Mouse (Mus musculus): ENCODE data around the gene 4930539E08Rik. TPM values are rescaled to one million over a fixed set of nuclear protein-coding genes. Genes with fewer than 3 reads are reported as not detected.

Gene 4930539E08Rik
- polyA plus RNA-seq, 1 experiment from 2014 or later, result 4.8 TPM

DNA sequence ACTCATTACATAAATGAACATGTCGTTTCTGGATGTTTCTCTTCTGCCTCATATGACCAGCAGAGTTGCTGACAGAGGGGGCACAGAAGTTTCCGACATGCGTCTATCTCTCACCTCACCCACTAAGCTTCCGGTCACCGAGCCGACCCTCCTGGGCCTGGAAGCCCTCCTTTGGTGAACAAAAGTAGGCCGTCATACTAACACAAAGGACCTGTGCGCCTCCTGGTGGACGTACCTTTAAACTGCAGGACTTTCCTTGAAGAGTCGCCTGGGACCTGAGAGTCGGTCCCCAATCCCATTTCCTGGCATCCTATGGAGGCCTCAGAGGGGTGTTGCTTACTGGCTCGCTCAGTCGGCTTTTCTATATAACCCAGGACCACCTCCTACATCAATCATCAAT lies 11.3 kb upstream of the 4930539E08Rik start:
- Histone ChIP-seq H3K27me3 (replicated peaks) (no peaks in the 10 kb centered on the region), H3K4me1 (replicated peaks) (peaks cover 9% of the 10 kb centered on the region), H3K4me3 (replicated peaks) (no peak overlapping the region), H3K27ac (no peak overlapping the region), H3K9ac (no peak overlapping the region), H3K9me3 (no peaks in the 10 kb centered on the region), H3K36me3 (no peaks in the 10 kb centered on the region), H3K4me2 (replicated peaks) (no peak overlapping the region)
- no peak for ATAC-seq
- 16% methylated on average over 13 of the region's 13 CpGs for WGBS

DNA sequence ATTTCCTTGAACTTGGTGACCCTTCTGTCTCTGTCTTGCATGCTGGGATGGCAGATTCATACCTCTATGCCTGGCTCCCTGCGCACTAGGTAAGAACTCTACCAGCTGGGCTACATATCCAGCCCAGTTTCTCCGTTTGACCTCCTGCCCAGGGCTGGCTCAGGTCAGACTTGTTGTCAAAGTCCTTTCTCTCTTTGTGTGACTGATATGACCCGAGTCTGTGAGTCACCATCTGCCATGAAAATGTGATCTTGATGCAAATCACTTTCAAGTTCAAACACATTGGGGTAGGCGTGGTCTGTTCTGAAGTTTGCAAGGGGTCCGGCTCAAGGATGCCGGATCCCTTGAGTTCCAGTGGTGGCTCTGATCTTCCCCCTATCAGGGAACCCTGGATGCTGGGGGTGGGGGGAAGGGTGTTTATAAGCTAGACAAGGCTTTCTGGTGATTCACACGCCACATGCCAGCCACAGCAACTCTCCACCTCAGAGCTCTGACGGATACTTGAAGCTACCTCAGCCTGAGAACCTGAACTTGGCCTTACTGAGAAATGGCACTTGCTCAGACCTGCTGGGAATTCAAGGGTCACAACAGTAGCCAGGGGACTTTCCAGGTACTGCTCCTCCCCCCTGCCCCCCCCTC lies 10.0 kb upstream of the 4930539E08Rik start:
- Histone ChIP-seq H3K36me3 (no peaks in the 10 kb centered on the region), H3K4me2 (replicated peaks) (no peak overlapping the region), H3K27me3 (replicated peaks) (no peaks in the 10 kb centered on the region), H3K27ac (no peak overlapping the region), H3K9me3 (no peaks in the 10 kb centered on the region), H3K9ac (no peak overlapping the region), H3K4me1 (replicated peaks) (peaks cover 2% of the 10 kb centered on the region), H3K4me3 (replicated peaks) (no peak overlapping the region)
- ATAC-seq, result no peak
- WGBS, result 79% methylated on average over 8 of the region's 8 CpGs

DNA sequence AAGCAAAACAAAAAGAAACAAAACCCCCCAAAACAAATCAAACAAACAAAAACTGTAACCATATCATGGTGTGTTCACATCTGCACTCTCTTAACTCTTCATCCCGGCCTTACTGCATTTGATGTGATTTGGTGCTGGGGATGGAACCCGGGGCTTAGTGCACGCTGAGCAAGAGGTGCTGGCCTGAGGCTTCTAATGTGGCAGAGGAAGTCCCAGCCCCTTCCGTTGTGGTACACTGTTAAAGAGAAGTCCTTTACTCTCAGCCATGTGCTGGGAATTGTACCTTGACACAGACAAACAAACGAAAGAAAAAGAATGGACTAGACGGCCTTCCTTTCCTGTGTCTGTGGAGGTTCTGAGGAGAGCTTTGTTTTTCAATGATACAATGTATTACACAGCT lies 7.0 kb upstream of the 4930539E08Rik start:
- H3K27ac ChIP-seq, result no peak overlapping the region
- no peak for ATAC-seq
- H3K4me1 ChIP-seq (replicated peaks), result 0 out of 2 replicates have a peak, but pooled peaks cover 2% of the 10 kb centered on the region
- no peaks in the 10 kb centered on the region for H3K27me3 ChIP-seq (replicated peaks)
- 62% methylated on average over 6 of the region's 6 CpGs for WGBS
- H3K9ac ChIP-seq, result no peak overlapping the region
- no peaks in the 10 kb centered on the region for H3K9me3 ChIP-seq
- no peaks in the 10 kb centered on the region for H3K36me3 ChIP-seq
- no peak overlapping the region for H3K4me3 ChIP-seq (replicated peaks)
- H3K4me2 ChIP-seq (replicated peaks), result no peak overlapping the region

DNA sequence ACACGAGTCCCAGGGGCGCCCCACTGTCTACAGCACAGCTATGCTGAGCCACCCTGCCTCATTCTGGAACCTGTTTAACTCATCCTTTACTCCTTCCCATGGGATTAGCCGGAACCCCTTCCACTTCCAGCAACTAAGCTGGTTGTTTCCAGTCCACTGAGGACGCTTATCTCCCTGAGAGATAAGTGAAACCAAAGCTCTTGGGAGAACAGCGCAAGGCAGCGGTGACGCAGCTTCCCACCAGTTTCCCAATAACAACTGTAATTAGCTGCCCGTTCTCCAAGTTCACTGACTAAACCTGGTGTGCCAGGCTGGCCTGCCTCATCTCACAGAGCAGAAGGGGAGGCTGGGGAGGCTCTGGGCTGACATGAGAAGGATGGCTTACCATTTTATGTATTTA lies 6.0 kb upstream of the 4930539E08Rik start:
- H3K9me3 ChIP-seq, result no peaks in the 10 kb centered on the region
- ATAC-seq, result peak; percentile 57
- 0 out of 2 replicates have a peak, but pooled peaks cover 2% of the 10 kb centered on the region for H3K4me1 ChIP-seq (replicated peaks)
- H3K4me3 ChIP-seq (replicated peaks), result no peak overlapping the region
- no peak overlapping the region for H3K9ac ChIP-seq
- H3K27me3 ChIP-seq (replicated peaks), result no peaks in the 10 kb centered on the region
- 64% methylated on average over 8 of the region's 8 CpGs for WGBS
- H3K36me3 ChIP-seq, result no peaks in the 10 kb centered on the region
- H3K4me2 ChIP-seq (replicated peaks), result no peak overlapping the region; the same call in 1 of the 2 replicates
- peak overlapping the region; percentile 48 for H3K27ac ChIP-seq

DNA sequence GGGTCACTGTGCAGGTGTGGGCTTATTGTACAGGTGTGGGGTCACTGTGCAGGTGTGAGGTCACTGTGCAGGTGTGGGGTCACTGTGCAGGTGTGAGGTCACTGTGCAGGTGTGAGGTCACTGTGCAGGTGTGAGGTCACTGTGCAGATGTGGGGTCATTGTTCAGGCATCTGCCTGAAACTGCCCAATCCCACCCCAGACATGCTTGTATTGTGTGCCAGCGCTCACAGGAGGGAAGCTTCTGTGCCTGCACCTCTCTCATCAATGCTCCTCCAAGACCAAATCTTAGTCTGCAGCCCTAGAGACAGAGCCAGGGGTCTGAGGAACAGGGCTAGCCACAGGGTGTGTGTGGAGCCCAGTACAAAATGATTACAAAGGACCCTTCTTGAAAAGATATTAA lies 1.4 kb upstream of the 4930539E08Rik start:
- Histone ChIP-seq H3K36me3 (no peaks in the 10 kb centered on the region), H3K9me3 (no peaks in the 10 kb centered on the region), H3K4me2 (replicated peaks) (no peak overlapping the region), H3K9ac (no peak overlapping the region), H3K27ac (no peak overlapping the region), H3K27me3 (replicated peaks) (no peaks in the 10 kb centered on the region), H3K4me1 (replicated peaks) (0 out of 2 replicates have a peak, but pooled peaks cover 2% of the 10 kb centered on the region), H3K4me3 (replicated peaks) (no peak overlapping the region)
- 87% methylated on average over 1 of the region's 1 CpGs for WGBS
- ATAC-seq, result no peak

DNA sequence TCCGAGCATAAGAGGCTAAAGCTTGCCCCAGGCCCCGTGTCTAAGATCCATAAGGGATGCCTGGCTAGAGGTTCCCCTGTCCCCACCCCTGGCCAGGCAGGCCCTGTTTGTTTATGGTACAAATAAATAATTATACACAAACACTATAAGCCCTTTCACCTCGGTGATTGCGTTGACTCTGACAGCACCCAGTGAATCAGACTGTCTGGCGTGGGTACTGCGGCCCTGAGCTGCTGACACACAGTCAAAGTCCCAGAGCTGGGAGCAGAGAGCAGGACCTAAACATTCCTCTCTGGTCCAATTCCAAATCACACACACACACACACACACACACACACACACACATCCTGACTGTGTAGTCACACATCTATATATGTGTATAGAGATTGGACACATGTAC lies 1.2 kb downstream of the 4930539E08Rik start:
- Histone ChIP-seq H3K9me3 (no peaks in the 10 kb centered on the region), H3K4me3 (replicated peaks) (peak overlapping the region; percentile 25), H3K27me3 (replicated peaks) (0 out of 2 replicates have a peak, but pooled peaks cover 4% of the 10 kb centered on the region), H3K4me1 (replicated peaks) (peaks cover 15% of the 10 kb centered on the region; the same call in 1 of the 2 replicates), H3K4me2 (replicated peaks) (peak overlapping the region; percentile 47), H3K36me3 (no peaks in the 10 kb centered on the region), H3K9ac (no peak overlapping the region), H3K27ac (peak overlapping the region; percentile 77)
- ATAC-seq, result peak; percentile 4; the same call in 1 of the 2 replicates
- WGBS, result 43% methylated on average over 6 of the region's 6 CpGs

DNA sequence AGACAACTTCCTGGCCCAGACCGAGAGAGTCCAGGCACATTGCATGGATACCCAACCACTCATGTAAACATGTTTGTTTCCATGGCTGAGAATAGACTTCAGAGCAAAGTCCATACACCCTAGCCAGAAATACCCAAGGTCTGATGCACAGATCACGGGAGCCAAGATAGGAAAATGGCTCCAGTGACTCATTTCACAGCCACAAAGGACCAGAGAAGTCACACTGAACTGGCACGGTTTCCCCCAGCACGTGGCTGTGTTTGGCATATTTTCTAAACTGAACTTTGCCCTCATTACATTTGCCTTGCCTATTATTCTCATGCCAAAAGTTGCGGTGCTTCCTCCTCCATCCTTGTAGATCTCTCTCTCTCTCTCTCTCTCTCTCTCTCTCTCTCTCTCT lies 1.9 kb downstream of the 4930539E08Rik start:
- ATAC-seq, result peak; percentile 46

DNA sequence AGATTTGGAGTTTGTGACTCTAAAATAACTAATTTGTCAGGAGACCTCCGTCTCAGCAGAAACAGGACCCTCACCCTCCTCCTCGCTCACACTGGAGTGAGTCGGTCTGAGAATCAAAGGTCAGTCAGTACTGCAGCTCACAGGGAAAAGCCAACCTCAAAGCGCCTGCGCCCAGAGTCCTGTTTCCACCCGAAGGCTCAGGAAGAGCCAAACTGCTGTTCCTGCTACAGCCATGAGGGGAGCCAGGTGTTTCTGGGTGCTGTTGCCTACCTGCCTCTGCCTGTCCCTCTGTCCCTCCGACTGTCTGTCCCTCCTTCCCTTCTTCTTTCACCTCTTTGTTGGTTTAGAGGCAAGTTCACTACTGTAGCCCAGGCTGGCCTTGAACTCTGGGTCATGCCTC lies 5.0 kb downstream of the 4930539E08Rik start:
- Histone ChIP-seq H3K4me3 (replicated peaks) (no peak overlapping the region), H3K36me3 (no peaks in the 10 kb centered on the region), H3K4me2 (replicated peaks) (peak overlapping the region; percentile 65; the same call in 1 of the 2 replicates), H3K27me3 (replicated peaks) (0 out of 2 replicates have a peak, but pooled peaks cover 4% of the 10 kb centered on the region), H3K9ac (no peak overlapping the region), H3K4me1 (replicated peaks) (peaks cover 15% of the 10 kb centered on the region; the same call in 1 of the 2 replicates), H3K9me3 (no peaks in the 10 kb centered on the region), H3K27ac (no peak overlapping the region)
- WGBS, result 30% methylated on average over 7 of the region's 7 CpGs
- peak; percentile 34; the same call in 1 of the 2 replicates for ATAC-seq

More for the DNA sequence above, 1.9 kb downstream of the 4930539E08Rik start:
- Histone ChIP-seq H3K27me3 (replicated peaks) (0 out of 2 replicates have a peak, but pooled peaks cover 4% of the 10 kb centered on the region), H3K27ac (no peak overlapping the region), H3K9ac (no peak overlapping the region), H3K4me2 (replicated peaks) (0 out of 2 replicates have a peak overlapping the region, but pooled peaks have one; percentile 1), H3K9me3 (no peaks in the 10 kb centered on the region), H3K4me3 (replicated peaks) (no peak overlapping the region), H3K4me1 (replicated peaks) (peaks cover 15% of the 10 kb centered on the region; the same call in 1 of the 2 replicates), H3K36me3 (no peaks in the 10 kb centered on the region)
- 46% methylated on average over 5 of the region's 5 CpGs for WGBS

DNA sequence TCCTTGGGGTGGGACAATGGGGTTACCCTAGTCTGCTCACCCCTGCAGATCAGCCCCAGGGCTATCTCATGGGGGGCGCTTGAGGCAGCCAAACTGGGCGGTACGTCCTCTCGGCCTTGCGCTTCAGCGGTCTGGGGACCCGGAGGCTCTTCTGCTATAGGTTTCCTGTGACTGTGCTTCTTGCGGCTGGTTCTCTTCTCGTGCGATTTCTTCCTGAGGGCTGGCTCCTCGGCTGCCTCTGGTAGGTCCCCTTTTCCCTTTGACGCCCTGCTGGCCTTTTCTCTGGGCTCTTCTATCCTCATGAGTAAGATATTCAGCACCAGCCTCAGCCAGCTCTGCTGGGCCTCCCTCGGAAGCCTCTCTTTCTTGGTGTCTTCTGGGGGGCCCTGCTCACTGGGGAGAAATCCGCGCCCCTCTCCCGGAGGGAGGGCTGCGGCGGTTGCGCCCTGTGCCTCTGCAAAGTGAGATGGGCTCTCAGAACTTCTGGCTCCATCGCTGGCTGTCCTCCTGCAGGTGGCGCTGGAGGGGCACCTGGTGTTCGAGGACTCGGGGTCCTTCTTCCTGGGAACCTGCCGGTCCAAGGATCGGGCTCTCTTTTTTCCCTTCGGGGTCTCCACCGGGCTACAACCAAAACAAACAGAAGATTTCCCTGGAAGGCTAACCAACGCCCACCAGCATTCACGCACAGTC lies 5.7 kb downstream of the 4930539E08Rik start:
- H3K4me3 ChIP-seq (replicated peaks), result peak overlapping the region; percentile 21
- H3K27ac ChIP-seq, result no peak overlapping the region
- H3K4me2 ChIP-seq (replicated peaks), result peak overlapping the region; percentile 65
- H3K9me3 ChIP-seq, result no peaks in the 10 kb centered on the region
- peaks cover 20% of the 10 kb centered on the region for H3K4me1 ChIP-seq (replicated peaks)
- WGBS, result 15% methylated on average over 29 of the region's 29 CpGs
- ATAC-seq, result no peak
- H3K27me3 ChIP-seq (replicated peaks), result 0 out of 2 replicates have a peak, but pooled peaks cover 4% of the 10 kb centered on the region
- H3K9ac ChIP-seq, result 0 out of 2 replicates have a peak overlapping the region, but pooled peaks have one; percentile 17
- H3K36me3 ChIP-seq, result no peaks in the 10 kb centered on the region

DNA sequence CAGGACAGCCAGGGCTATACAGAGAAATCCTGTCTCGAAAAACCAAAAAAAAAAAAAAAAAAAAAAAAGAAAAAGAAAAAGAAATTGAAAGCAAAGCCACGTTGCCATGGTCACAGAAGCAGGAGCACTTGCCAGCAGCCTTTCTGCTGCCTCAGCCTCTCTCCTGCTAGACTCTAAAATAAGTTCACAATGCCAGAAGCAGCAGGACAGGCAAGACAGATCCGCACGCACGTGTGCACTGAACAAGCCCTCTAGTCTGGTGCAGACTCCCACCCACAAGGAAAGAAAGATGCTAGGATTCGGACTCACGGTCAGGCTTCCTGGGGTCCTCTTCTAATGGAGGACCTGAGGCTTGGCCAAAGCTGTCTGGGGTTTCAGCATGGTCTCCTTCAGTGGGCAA lies 7.2 kb downstream of the 4930539E08Rik start:
- Histone ChIP-seq H3K27me3 (replicated peaks) (0 out of 2 replicates have a peak, but pooled peaks cover 4% of the 10 kb centered on the region), H3K9me3 (no peaks in the 10 kb centered on the region), H3K27ac (no peak overlapping the region), H3K4me1 (replicated peaks) (peaks cover 20% of the 10 kb centered on the region), H3K4me3 (replicated peaks) (no peak overlapping the region), H3K4me2 (replicated peaks) (no peak overlapping the region), H3K9ac (no peak overlapping the region), H3K36me3 (no peaks in the 10 kb centered on the region)
- WGBS, result 86% methylated on average over 7 of the region's 7 CpGs
- ATAC-seq, result no peak

DNA sequence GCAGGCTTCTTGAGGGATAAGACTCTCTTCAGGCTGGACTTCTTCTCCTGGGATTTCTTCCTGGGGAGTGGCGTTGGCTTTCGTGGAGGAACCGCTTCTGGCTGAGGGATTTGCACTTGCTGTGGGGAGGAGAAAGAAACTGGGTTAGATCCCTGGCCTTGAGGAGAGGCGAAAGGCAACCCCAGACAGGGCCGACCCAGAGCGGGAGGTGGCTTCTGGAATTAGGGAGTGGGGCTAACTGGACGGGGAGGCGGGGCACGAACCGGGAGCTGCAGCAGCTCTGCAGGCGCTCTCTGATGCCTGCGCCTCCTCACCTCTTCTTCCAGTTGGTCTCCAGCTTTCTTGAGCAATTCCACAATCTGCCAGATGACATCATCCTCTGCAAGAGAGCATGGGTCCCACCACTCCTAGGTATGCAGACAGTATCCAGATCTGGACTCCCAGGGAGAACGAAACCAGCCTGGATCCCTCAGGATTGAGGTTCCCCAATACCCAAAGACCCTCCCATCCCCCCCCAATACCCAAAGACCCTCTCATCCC lies 9.7 kb downstream of the 4930539E08Rik start:
- Histone ChIP-seq H3K9ac (no peak overlapping the region), H3K36me3 (no peaks in the 10 kb centered on the region), H3K27ac (no peak overlapping the region), H3K4me3 (replicated peaks) (no peak overlapping the region), H3K4me1 (replicated peaks) (peaks cover 18% of the 10 kb centered on the region), H3K4me2 (replicated peaks) (no peak overlapping the region), H3K9me3 (no peaks in the 10 kb centered on the region), H3K27me3 (replicated peaks) (0 out of 2 replicates have a peak, but pooled peaks cover 4% of the 10 kb centered on the region)
- no peak for ATAC-seq
- 70% methylated on average over 13 of the region's 13 CpGs for WGBS
